Mouse (Mus musculus) spleen, postnatal 4 days (tissue): ENCODE measurements around the gene Gm21974.
"Not testable (repeated sequence)": the region's sequence is repeated elsewhere in the genome, so short reads cannot be mapped to it uniquely, and the experiment has no call there.

Experiments used
- DNase-seq, 2 experiments: peaks; one replicate each; pipeline ENCODE4 v3.0.0; 2022; ENCODE audit warnings: low spot score in 2 of 2

The Gm21974 gene

GRCm38 (mm10) chr7:127895442-127895841 lies at the start of gene Gm21974, which contains the start of gene Vkorc1:
TSS of gene Gm21974 (minus strand) at chr7:127895454.
TSS of gene Vkorc1 (minus strand) at chr7:127895617.
- DNase-seq: peak; percentile 92 to 94

GRCm38 (mm10) chr7:127944614-127945013 lies 49.4 kb upstream of the Gm21974 start:
- DNase-seq: peak in 1 of 2 experiments; percentile 58

- DNase-seq: not testable (repeated sequence)
These were observed 46.8 kb upstream of the Gm21974 start for GRCm38 (mm10) chr7:127942097-127942496.

GRCm38 (mm10) chr7:127936216-127936884 lies 41.1 kb upstream of the Gm21974 start:
- DNase-seq: no peak

- DNase-seq: no peak
These were observed 40.5 kb upstream of the Gm21974 start for GRCm38 (mm10) chr7:127935748-127936159.

- peak; percentile 96 to 98 for DNase-seq
These were observed 39.9 kb upstream of the Gm21974 start for GRCm38 (mm10) chr7:127935028-127935722.

GRCm38 (mm10) chr7:127934075-127934474 lies 38.8 kb upstream of the Gm21974 start:
- DNase-seq: no peak

GRCm38 (mm10) chr7:127932273-127933031 lies 37.2 kb upstream of the Gm21974 start:
- DNase-seq: no peak

- DNase-seq: no peak
These were observed 36.3 kb upstream of the Gm21974 start for GRCm38 (mm10) chr7:127931351-127932135.

GRCm38 (mm10) chr7:127930636-127931035 lies 35.4 kb upstream of the Gm21974 start:
- no peak for DNase-seq

GRCm38 (mm10) chr7:127929923-127930322 lies 34.7 kb upstream of the Gm21974 start, which contains the start of gene Prss8:
TSS of gene Prss8 (minus strand) at chr7:127930104.
- no peak for DNase-seq

- no peak for DNase-seq
These were observed 33.3 kb upstream of the Gm21974 start for GRCm38 (mm10) chr7:127928596-127928995.

GRCm38 (mm10) chr7:127927726-127928125 lies 32.5 kb upstream of the Gm21974 start:
- no peak for DNase-seq

- no peak for DNase-seq
These were observed 31.6 kb upstream of the Gm21974 start for GRCm38 (mm10) chr7:127926846-127927245.

GRCm38 (mm10) chr7:127926066-127926465 lies 30.8 kb upstream of the Gm21974 start:
- no peak for DNase-seq

- no peak for DNase-seq
These were observed 30.0 kb upstream of the Gm21974 start for GRCm38 (mm10) chr7:127925252-127925651.

- DNase-seq: no peak
These were observed 28.5 kb upstream of the Gm21974 start for GRCm38 (mm10) chr7:127923714-127924113.

- DNase-seq: no peak
These were observed 27.4 kb upstream of the Gm21974 start for GRCm38 (mm10) chr7:127922451-127923275.

- DNase-seq: peak in 1 of 2 experiments; percentile 49
These were observed 26.3 kb upstream of the Gm21974 start for GRCm38 (mm10) chr7:127921516-127921915.

GRCm38 (mm10) chr7:127919290-127919689 lies 24.0 kb upstream of the Gm21974 start:
- DNase-seq: peak in 1 of 2 experiments; percentile 51

GRCm38 (mm10) chr7:127918203-127918602 lies 22.9 kb upstream of the Gm21974 start:
- DNase-seq: peak; percentile 69 to 83
